ENCODE assay signal across 21 mouse cellular contexts in genomic region chr10:64671469-64671868, GRCm38 (mm10).
DNase-seq lines count a peak whose midpoint lies in the region; TF ChIP-seq lines count a peak whose summit lies in the region.
"Had no signal": no experiment of that assay in that cellular context is flagged by ENCODE, and none has a peak within 500 bp of the region (broad histone marks: within the 10 kb centered on the region; RNA-seq: fewer than 3 reads in every experiment).

No protein-coding gene starts in this region.

- no peak overlapping the region for H3K4me2 ChIP-seq in CH12.LX (ENCODE audit: insufficient read depth, low read depth, poor library complexity, severe bottlenecking)

- H3K4me1 ChIP-seq in CH12.LX (ENCODE audit: control insufficient read depth in 1 of 2, insufficient read depth in 2 of 2): no peaks in the 10 kb centered on the region
- H3K4me1 ChIP-seq in ES-E14 (ENCODE audit: control insufficient read depth in 2 of 2, insufficient read depth in 2 of 2, low read length in 2 of 2, poor library complexity in 1 of 2): no peaks in the 10 kb centered on the region
- H3K4me1 ChIP-seq in MEL (ENCODE audit: control insufficient read depth in 1 of 2, insufficient read depth in 2 of 2, low read length in 2 of 2): no peaks in the 10 kb centered on the region

- no peak for TF ChIP-seq EP300 in CH12.LX (IDR thresholded peaks at IDR 0.05; ENCODE audit: low read length)
- TF ChIP-seq EP300 in MEL (IDR thresholded peaks at IDR 0.05; ENCODE audit: low read depth in 1 of 2, low read length in 2 of 2): no peak

- in situ Hi-C loops in CH12.LX (cut with MboI; ENCODE audit: low pct_ligation_motif_present, low pct_unique_long_range_greater_than_20kb, low sequenced_read_pairs) (no loop called here), ES-E14 (cut with MboI; ENCODE audit: low sequenced_read_pairs in 2 of 2, unreplicated experiment in 2 of 2) (no loop called here)

- H3K27ac ChIP-seq in CH12.LX (ENCODE audit: insufficient read depth, low read depth) (no peak overlapping the region), ES-E14 (ENCODE audit: insufficient read depth, low read depth, low read length, poor library complexity, severe bottlenecking) (no peak overlapping the region), MEL (ENCODE audit: control insufficient read depth, low read depth, low read length) (no peak overlapping the region)

- H3K27me3 ChIP-seq in CH12.LX (replicated peaks) (no peaks in the 10 kb centered on the region), MEL (ENCODE audit: control insufficient read depth in 1 of 2, insufficient read depth in 2 of 2, low read length in 2 of 2) (no peaks in the 10 kb centered on the region)
- H3K27me3 ChIP-seq: Patski had no signal

- no peak overlapping the region for H3K4me3 ChIP-seq in CH12.LX (replicated peaks in 1 of 3; ENCODE audit: low read depth in 2 of 3, low read length in 2 of 3, poor library complexity in 1 of 3)
- no peak overlapping the region for H3K4me3 ChIP-seq in ES-E14 (ENCODE audit: insufficient read depth in 1 of 2, low read depth in 1 of 2, low read length in 2 of 2, poor library complexity in 1 of 2, severe bottlenecking in 1 of 2)
- H3K4me3 ChIP-seq in MEL (ENCODE audit: control insufficient read depth in 1 of 2, insufficient read depth in 1 of 2, low read depth in 2 of 2, low read length in 2 of 2): no peak overlapping the region

- dilution Hi-C loops in CH12.LX (cut with MboI; ENCODE audit: extremely low pct_ligation_motif_present, extremely low pct_unique_long_range_greater_than_20kb, low sequenced_read_pairs): no loop called here

- H3K9me3 ChIP-seq in CH12.LX (replicated peaks; ENCODE audit: low read length) (peaks cover 23% of the 10 kb centered on the region), ES-E14 (ENCODE audit: control insufficient read depth, insufficient read depth, low read depth, low read length) (no peaks in the 10 kb centered on the region), MEL (replicated peaks; ENCODE audit: insufficient read depth, low read length) (no peaks in the 10 kb centered on the region)
- H3K9me3 ChIP-seq: G1E had no signal

- TF ChIP-seq RAD21 in CH12.LX (IDR thresholded peaks at IDR 0.05; ENCODE audit: low read depth, low read length): no peak
- TF ChIP-seq RAD21 in MEL (IDR thresholded peaks at IDR 0.05; ENCODE audit: low read depth, low read length): no peak

- DNase-seq in CH12.LX (ENCODE audit: extremely low read depth) (no peak), ES-E14 (ENCODE audit: low read depth, low spot score) (no peak), MEL (ENCODE audit: low read depth, low spot score) (no peak), liver (no peak)
- DNase-seq in thymus, postnatal 0 days (ENCODE audit: low spot score): no peak
- no peak for DNase-seq in frontal cortex, postnatal 10 days (ENCODE audit: low spot score in 2 of 2)
- DNase-seq: adrenal gland, adult 2 months; adrenal gland, adult 8-10 months; adrenal gland, postnatal 10 days; adrenal gland, postnatal 14 days; adrenal gland, postnatal 25 days; adrenal gland, postnatal 36 days; B cell, adult 2 months; cerebellum, adult 11 months; cerebellum, adult 11-12 months; cerebellum, adult 18-20 months; cerebellum, adult 2 months; cerebellum, adult 8-10 months; cerebellum, adult 9-10 months had no signal

- TF ChIP-seq CTCF in CH12.LX (conservative IDR thresholded peaks at IDR 0.05 in 1 of 2, IDR thresholded peaks at IDR 0.05 in 1 of 2; ENCODE audit: low read depth in 2 of 2, low read length in 2 of 2) (no peak), MEL (IDR thresholded peaks at IDR 0.05 in 2 of 3, conservative IDR thresholded peaks at IDR 0.05 in 1 of 3; ENCODE audit: control insufficient read depth in 1 of 3, insufficient read depth in 1 of 3, low read depth in 2 of 3, low read length in 3 of 3, poor library complexity in 1 of 3, severe bottlenecking in 1 of 3) (no peak)

- H3K79me2 ChIP-seq in CH12.LX (replicated peaks; ENCODE audit: control insufficient read depth, extremely low read depth, insufficient read depth, poor library complexity, severe bottlenecking) (no peaks in the 10 kb centered on the region), MEL (ENCODE audit: control insufficient read depth, insufficient read depth, low read length, poor library complexity) (no peaks in the 10 kb centered on the region)

- H3K9ac ChIP-seq in CH12.LX (ENCODE audit: insufficient read depth, low read depth) (no peak overlapping the region), ES-E14 (ENCODE audit: insufficient read depth, low read depth, low read length, poor library complexity, severe bottlenecking) (no peak overlapping the region), MEL (ENCODE audit: control insufficient read depth, low read depth, low read length, poor library complexity, severe bottlenecking) (no peak overlapping the region)

- no peaks in the 10 kb centered on the region for H3K36me3 ChIP-seq in CH12.LX (replicated peaks in 1 of 2; ENCODE audit: control insufficient read depth in 1 of 2, insufficient read depth in 1 of 2, low read length in 1 of 2)
- H3K36me3 ChIP-seq in ES-E14 (ENCODE audit: control insufficient read depth, insufficient read depth, low read length, poor library complexity, severe bottlenecking): no peaks in the 10 kb centered on the region
- H3K36me3 ChIP-seq in MEL (ENCODE audit: control insufficient read depth in 1 of 2, insufficient read depth in 2 of 2, low read length in 2 of 2): no peaks in the 10 kb centered on the region
- H3K36me3 ChIP-seq: G1E had no signal

- TF ChIP-seq POLR2A in CH12.LX (IDR thresholded peaks at IDR 0.05; ENCODE audit: low read depth, low read length) (no peak), MEL (IDR thresholded peaks at IDR 0.05; ENCODE audit: control insufficient read depth in 1 of 2, insufficient read depth in 1 of 2, low read depth in 1 of 2, low read length in 2 of 2, poor library complexity in 1 of 2) (no peak)

TF ChIP-seq in CH12.LX, 34 proteins besides CTCF, POLR2A, EP300 and RAD21:
- TF ChIP-seq MAX (IDR thresholded peaks at IDR 0.05; ENCODE audit: low read length) (no peak), MAFK (IDR thresholded peaks at IDR 0.05; ENCODE audit: insufficient replicate concordance, low read length) (peak; percentile 88)
TF ChIP-seq in CH12.LX: peak in this region for 1.

TF ChIP-seq in ES-E14, 5 proteins besides CTCF, POLR2A, EP300 and RAD21:
- no peak for TF ChIP-seq HCFC1 (IDR thresholded peaks at IDR 0.05; ENCODE audit: borderline replicate concordance, insufficient read depth, low read length)
- no peak for TF ChIP-seq ZNF384 (IDR thresholded peaks at IDR 0.05; ENCODE audit: low read depth, low read length)
- peak; percentile 97 for TF ChIP-seq MAFK (IDR thresholded peaks at IDR 0.05; ENCODE audit: insufficient read depth, low read depth, low read length)
- no peak for TF ChIP-seq CHD2 (IDR thresholded peaks at IDR 0.05; ENCODE audit: low read depth, low read length)
- no peak for TF ChIP-seq ZC3H11A (IDR thresholded peaks at IDR 0.05; ENCODE audit: borderline replicate concordance, low read depth, low read length)
TF ChIP-seq in ES-E14: peak in this region for 1.

TF ChIP-seq in MEL, 35 proteins besides CTCF, POLR2A, EP300 and RAD21:
- peak; percentile 56; the same call in 1 of the 2 replicates for TF ChIP-seq MAFK (IDR thresholded peaks at IDR 0.05; ENCODE audit: borderline replicate concordance, low read depth, low read length)
- TF ChIP-seq ZMIZ1 (IDR thresholded peaks at IDR 0.05; ENCODE audit: low read depth, low read length): no peak

Comparison
In these comparisons a context has a peak if more than half of its experiments do, and no peak if none do; other contexts are left out.
1. Of the 35 proteins assayed by ChIP-seq in both MEL and CH12.LX: peak only in MEL: none; only in CH12.LX: none; in both: MAFK; in neither: 34.